Mouse (Mus musculus) heart, adult 2 months (tissue): ENCODE results near the gene Zfp276. TPM values are rescaled to one million over a fixed set of nuclear protein-coding genes. Genes with fewer than 3 reads are reported as not detected.

Experiments used
- DNase-seq, 2 experiments: peaks; one replicate each; pipeline ENCODE4 v3.0.0; 2021
- H3K27ac ChIP-seq: fragments of 200-600 bp; 2 replicates; pipeline ENCODE4 v1.8.1; 2022
- H3K27me3 ChIP-seq: fragments of 200-500 bp; 2 replicates; pipeline ENCODE4 v1.6.1; 2012; ENCODE audit warnings: mild to moderate bottlenecking, low read length, inconsistent platforms, mixed read lengths; ENCODE audit not compliant: control insufficient read depth, insufficient read depth
- H3K36me3 ChIP-seq: fragments of 200-500 bp; 2 replicates; pipeline ENCODE4 v1.6.1; 2012; ENCODE audit warnings: low read length, inconsistent platforms; ENCODE audit not compliant: control insufficient read depth, insufficient read depth
- H3K4me1 ChIP-seq: fragments of 200-500 bp; 2 replicates; pipeline ENCODE4 v1.6.1; 2011; ENCODE audit warnings: low read length; ENCODE audit not compliant: control insufficient read depth, insufficient read depth
- H3K4me3 ChIP-seq: fragments of 200-600 bp; 2 replicates; pipeline ENCODE4 v1.8.1; 2022
- H3K79me2 ChIP-seq: fragments of 200-500 bp; replicated peaks from 2 replicates; pipeline ENCODE4 v1.6.1; 2012; ENCODE audit warnings: mild to moderate bottlenecking, inconsistent platforms, low read length, moderate library complexity, mixed read lengths; ENCODE audit not compliant: control insufficient read depth, insufficient read depth
- H3K9ac ChIP-seq: fragments of 200-500 bp; 2 replicates; pipeline ENCODE4 v1.6.1; 2012; ENCODE audit warnings: low read depth, mild to moderate bottlenecking, control low read depth, inconsistent platforms, low read length, mixed read lengths
- CTCF ChIP-seq: fragments of 200-600 bp; IDR thresholded peaks from 2 replicates; pipeline ENCODE4 v1.8.1; 2022; ENCODE audit warnings: antibody characterized with exemption, mild to moderate bottlenecking, moderate library complexity
- EP300 ChIP-seq: fragments of 200-500 bp; IDR thresholded peaks from 2 replicates; pipeline ENCODE4 v1.6.1; 2011; ENCODE audit warnings: low read depth, low read length, control low read depth; ENCODE audit not compliant: insufficient read depth
- POLR2A ChIP-seq: fragments of 200-500 bp; IDR thresholded peaks from 2 replicates; pipeline ENCODE4 v1.6.1; 2011; ENCODE audit warnings: mild to moderate bottlenecking, low read depth, low read length, control low read depth; ENCODE audit not compliant: insufficient read depth
- WGBS: fragments of 180-500 bp; shearing (Covaris S2); methylation state at CpG from one replicate; pipeline ENCODE4 v1.1.7; 2018; 5-methylcytosine and 5-hydroxymethylcytosine counted together
- intact Hi-C: fragments of 180-260 bp; cut with DNase I; formaldehyde crosslinking; loops from one replicate; pipeline ENCODE4 v1.15.1; 2025
- polyA plus RNA-seq: library from polyadenylated mRNA; depleted of rRNA; stranded (reverse); fragments of >200 nt; gene quantifications from 2 replicates; pipeline ENCODE4 v1.2.3, GENCODE M21; 2012
- total RNA-seq, 2 experiments: library from RNA; stranded (reverse); gene quantifications; 2 replicates each; pipeline ENCODE4 v1.2.3; 2021

Zfp276 gene
- total and polyA plus RNA-seq, 3 experiments, result 9.3 to 16.1 (median 11.2) TPM

- Histone ChIP-seq H3K4me1 (peaks cover 3% of the 10 kb centered on the region; the same call in 1 of the 2 replicates), H3K79me2 (no peaks in the 10 kb centered on the region), H3K36me3 (no peaks in the 10 kb centered on the region), H3K4me3 (no peak overlapping the region), H3K9ac (no peak overlapping the region), H3K27me3 (no peaks in the 10 kb centered on the region), H3K27ac (no peak overlapping the region)
- TF ChIP-seq POLR2A (no peak), CTCF (peak; percentile 53)
- intact Hi-C loops, result no loop called here
- DNase-seq, result peak in 1 of 2 experiments; percentile 36
- 76% methylated on average over 4 of the region's 4 CpGs for WGBS
Measured at GRCm38 (mm10) chr8:123290166-123290565, 36.2 kb downstream of the Zfp276 start.

GRCm38 (mm10) chr8:123290679-123291078 is 36.7 kb downstream of the Zfp276 start:
- WGBS, result 62% methylated on average over 8 of the region's 8 CpGs
- H3K36me3 ChIP-seq, result no peaks in the 10 kb centered on the region
- intact Hi-C loops, result no loop called here
- no peaks in the 10 kb centered on the region for H3K79me2 ChIP-seq
- H3K4me1 ChIP-seq, result peaks cover 3% of the 10 kb centered on the region; the same call in 1 of the 2 replicates
- H3K27ac ChIP-seq, result peak overlapping the region; percentile 57; the same call in 1 of the 2 replicates
- no peak overlapping the region for H3K9ac ChIP-seq
- H3K27me3 ChIP-seq, result no peaks in the 10 kb centered on the region
- TF ChIP-seq CTCF (no peak), POLR2A (no peak), EP300 (no peak)
- DNase-seq, result peak; percentile 30 to 37
- no peak overlapping the region for H3K4me3 ChIP-seq

- no peaks in the 10 kb centered on the region for H3K36me3 ChIP-seq
- intact Hi-C loops, result no loop called here
- 65% methylated on average over 8 of the region's 8 CpGs for WGBS
- H3K9ac ChIP-seq, result no peak overlapping the region
- DNase-seq, result peak; percentile 43 to 74
- no peaks in the 10 kb centered on the region for H3K27me3 ChIP-seq
- no peak for TF ChIP-seq POLR2A
- peak; percentile 90 for TF ChIP-seq EP300
- no peaks in the 10 kb centered on the region for H3K79me2 ChIP-seq
- H3K4me3 ChIP-seq, result no peak overlapping the region
- peak overlapping the region; percentile 57 for H3K27ac ChIP-seq
- peaks cover 3% of the 10 kb centered on the region; the same call in 1 of the 2 replicates for H3K4me1 ChIP-seq
Measured at GRCm38 (mm10) chr8:123291716-123292115, 37.7 kb downstream of the Zfp276 start.

- H3K9ac ChIP-seq, result no peak overlapping the region
- no peaks in the 10 kb centered on the region for H3K36me3 ChIP-seq
- H3K27ac ChIP-seq, result peak overlapping the region; percentile 23; the same call in 1 of the 2 replicates
- TF ChIP-seq CTCF, result no peak
- no peak for TF ChIP-seq EP300
- no peak for TF ChIP-seq POLR2A
- no peak overlapping the region for H3K4me3 ChIP-seq
- intact Hi-C loops, result no loop called here
- peaks cover 3% of the 10 kb centered on the region; the same call in 1 of the 2 replicates for H3K4me1 ChIP-seq
- no peaks in the 10 kb centered on the region for H3K79me2 ChIP-seq
- DNase-seq, result no peak
- H3K27me3 ChIP-seq, result no peaks in the 10 kb centered on the region
- 71% methylated on average over 3 of the region's 3 CpGs for WGBS
Measured at GRCm38 (mm10) chr8:123292281-123292680, 38.3 kb downstream of the Zfp276 start.

GRCm38 (mm10) chr8:123292785-123293184 is 38.8 kb downstream of the Zfp276 start:
- DNase-seq, result no peak
- H3K9ac ChIP-seq, result no peak overlapping the region
- H3K27me3 ChIP-seq, result no peaks in the 10 kb centered on the region
- TF ChIP-seq EP300 (no peak), CTCF (no peak)
- no peak overlapping the region for H3K4me3 ChIP-seq
- intact Hi-C loops, result no loop called here
- peaks cover 3% of the 10 kb centered on the region; the same call in 1 of the 2 replicates for H3K4me1 ChIP-seq
- H3K79me2 ChIP-seq, result no peaks in the 10 kb centered on the region
- no peaks in the 10 kb centered on the region for H3K36me3 ChIP-seq
- no peak overlapping the region; the same call in 1 of the 2 replicates for H3K27ac ChIP-seq
- WGBS, result 78% methylated on average over 2 of the region's 2 CpGs

GRCm38 (mm10) chr8:123298301-123298700 is 44.3 kb downstream of the Zfp276 start:
- Histone ChIP-seq H3K4me1 (no peaks in the 10 kb centered on the region), H3K27me3 (no peaks in the 10 kb centered on the region), H3K27ac (no peak overlapping the region), H3K4me3 (no peak overlapping the region), H3K9ac (no peak overlapping the region), H3K79me2 (no peaks in the 10 kb centered on the region), H3K36me3 (no peaks in the 10 kb centered on the region)
- TF ChIP-seq EP300 (no peak), POLR2A (no peak), CTCF (no peak)
- 90% methylated on average over 11 of the region's 11 CpGs for WGBS
- no peak for DNase-seq
- intact Hi-C loops, result no loop called here
